Mouse (Mus musculus) layer of hippocampus, adult 9-11 months (tissue): Measurements from ENCODE around the gene Npepps.
A peak's percentile ranks its signal among the peaks of the same experiment; 100 is the strongest.
"Not testable (repeated sequence)": the region's sequence is repeated elsewhere in the genome, so short reads cannot be mapped to it uniquely, and the experiment has no call there.

Source experiments
- DNase-seq: peaks from one replicate; pipeline ENCODE4 v3.0.0; 2022

Npepps gene

GRCm38 (mm10) chr11:97232436-97232835 lies 48.0 kb downstream of the Npepps start:
- DNase-seq: no peak

- no peak for DNase-seq
Observed at GRCm38 (mm10) chr11:97229396-97229795, 51.0 kb downstream of the Npepps start.

GRCm38 (mm10) chr11:97228985-97229384 lies 51.5 kb downstream of the Npepps start:
- no peak for DNase-seq

GRCm38 (mm10) chr11:97226131-97226530 lies 54.3 kb downstream of the Npepps start:
- DNase-seq: no peak

DNA sequence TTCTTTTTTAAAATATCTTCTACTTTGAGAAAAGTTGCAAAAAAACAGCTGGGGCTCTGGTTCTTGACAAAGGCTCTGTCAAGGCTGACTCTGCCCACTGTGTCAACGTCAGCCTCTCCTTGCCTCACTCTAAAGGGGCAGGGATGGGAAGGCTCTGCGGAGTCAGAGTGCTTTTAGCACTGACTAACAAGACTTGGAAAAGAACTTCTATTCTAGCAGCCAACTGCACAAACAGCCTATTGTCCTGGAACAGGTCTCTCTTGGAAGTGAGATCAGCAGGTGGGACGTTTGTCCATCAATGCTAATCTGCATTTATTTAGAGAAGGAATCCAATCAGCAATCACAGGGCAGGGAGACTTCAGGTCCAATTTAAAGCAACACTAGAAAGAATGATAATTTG lies 57.0 kb downstream of the Npepps start:
- no peak for DNase-seq

DNA sequence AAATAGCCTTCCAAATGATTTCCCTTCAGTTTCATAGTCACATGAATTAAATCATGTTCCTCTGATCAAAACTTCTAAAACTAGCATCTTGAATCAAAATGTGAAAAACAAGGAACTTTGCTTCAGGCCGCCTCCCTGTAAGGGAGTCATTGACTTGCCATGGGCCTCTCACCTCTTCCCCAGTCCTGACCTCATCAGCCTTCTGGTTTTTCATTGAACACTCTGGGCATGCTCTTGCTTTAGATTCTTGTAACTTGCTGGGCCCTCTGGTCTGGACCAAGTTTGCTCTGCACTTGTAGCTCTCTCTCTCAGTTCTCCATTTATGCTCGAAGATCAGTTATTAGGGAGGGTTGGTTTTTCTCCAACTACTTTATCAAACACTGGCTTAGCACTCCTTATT lies 58.8 kb downstream of the Npepps start:
- no peak for DNase-seq

DNA sequence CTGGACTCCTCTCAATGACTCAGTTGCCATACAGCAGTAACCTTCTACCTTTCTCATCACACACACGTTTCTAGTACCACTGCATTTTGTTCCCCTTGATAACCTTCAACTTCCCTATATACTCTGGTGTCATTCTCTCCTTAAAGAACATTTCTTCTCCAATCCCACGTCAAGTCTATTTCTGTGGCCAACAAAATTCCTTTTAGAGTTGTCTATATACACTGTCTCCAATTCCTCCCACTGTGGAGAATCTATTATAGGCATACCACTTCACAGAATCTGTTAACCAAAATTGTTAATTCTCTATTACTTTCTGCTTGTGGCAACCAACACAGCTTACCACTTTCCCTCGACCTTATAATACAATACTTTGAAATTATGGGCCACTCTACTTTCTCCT lies 60.2 kb downstream of the Npepps start:
- DNase-seq: no peak

DNA sequence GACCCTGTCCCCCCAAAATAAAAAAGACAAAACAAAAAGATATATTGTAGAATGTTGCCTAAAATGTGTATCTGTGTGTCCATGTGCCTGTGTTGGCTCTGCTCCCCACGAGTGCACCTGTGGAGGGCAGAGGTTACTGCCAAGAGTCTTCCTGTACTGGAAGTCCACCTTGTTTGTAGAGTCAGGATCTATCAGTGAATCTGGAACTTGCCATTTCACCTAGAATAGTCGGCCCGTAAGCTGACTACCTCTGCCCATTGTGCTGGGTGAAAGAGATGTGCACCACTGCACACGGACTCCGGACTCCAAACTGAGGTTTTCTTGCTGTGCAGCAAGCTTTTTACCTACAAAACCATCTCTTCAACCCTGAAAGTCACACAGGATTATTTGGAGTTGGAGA lies 66.0 kb downstream of the Npepps start:
- DNase-seq: no peak

GRCm38 (mm10) chr11:97210728-97211400 lies 69.6 kb downstream of the Npepps start:
- DNase-seq: no peak

DNA sequence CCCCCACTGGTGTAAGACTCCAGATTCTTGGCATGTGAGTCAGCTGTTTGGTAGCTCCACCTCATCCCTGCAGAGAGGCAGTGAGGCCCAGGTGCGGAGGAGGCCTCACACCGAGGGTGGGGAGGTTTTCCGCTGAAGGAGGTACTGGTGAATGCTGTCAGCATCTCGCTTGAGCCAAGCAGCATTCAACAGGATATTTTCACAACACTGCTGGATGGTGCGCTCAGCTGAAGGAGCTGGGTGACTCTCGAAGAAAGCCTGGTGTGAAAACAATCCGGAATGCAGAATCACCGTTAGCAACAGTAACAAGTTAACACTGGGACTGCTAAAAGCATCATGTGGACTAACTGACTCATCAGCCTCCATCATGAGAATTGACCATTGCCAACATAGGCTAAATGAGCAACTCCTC lies 73.4 kb downstream of the Npepps start:
- peak; percentile 14 for DNase-seq

DNA sequence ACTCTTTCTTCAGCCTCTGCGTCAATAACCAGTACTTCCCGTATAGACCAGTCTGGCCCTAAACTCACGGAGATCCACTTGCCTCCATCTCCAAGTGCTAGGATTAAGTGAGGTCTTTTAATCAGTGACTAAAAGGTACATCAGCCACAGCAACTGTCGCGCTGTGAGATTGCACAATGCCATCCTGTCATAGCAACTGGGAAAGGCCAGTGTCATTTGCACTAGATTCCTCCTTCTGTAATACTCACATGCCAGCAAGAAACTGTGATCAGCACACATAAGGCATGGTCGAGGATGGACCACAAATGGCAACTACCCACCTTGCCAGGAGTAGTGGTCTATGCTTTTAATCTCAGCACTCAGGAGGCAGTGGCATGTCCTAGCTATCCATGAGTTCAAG lies 80.9 kb downstream of the Npepps start:
- DNase-seq: no peak

- no peak for DNase-seq
Observed at GRCm38 (mm10) chr11:97198601-97199000, 81.8 kb downstream of the Npepps start.

- DNase-seq: no peak
Observed at GRCm38 (mm10) chr11:97197021-97197420, 83.4 kb downstream of the Npepps start.

- DNase-seq: no peak
Observed at GRCm38 (mm10) chr11:97196541-97196940, 83.9 kb downstream of the Npepps start.

DNA sequence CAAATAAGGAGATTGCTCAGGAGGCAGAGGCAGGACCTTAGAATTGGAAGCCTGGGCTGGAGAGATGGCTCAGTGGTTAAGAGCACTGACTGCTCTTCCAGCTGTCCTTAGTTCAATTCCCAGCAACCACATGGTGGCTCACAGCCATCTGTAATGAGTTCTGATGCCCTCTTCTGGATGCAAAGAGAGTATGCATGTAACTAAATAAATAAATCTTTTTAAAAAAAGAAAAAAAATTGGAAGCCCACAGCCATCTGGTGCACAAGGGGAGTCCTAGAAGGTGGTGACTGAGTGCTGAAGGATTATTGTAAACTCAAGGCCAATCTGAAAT lies 87.9 kb downstream of the Npepps start:
- DNase-seq: no peak

- DNase-seq: no peak
Observed at GRCm38 (mm10) chr11:97191915-97192620, 88.4 kb downstream of the Npepps start.

GRCm38 (mm10) chr11:97190992-97191391 lies 89.4 kb downstream of the Npepps start:
- peak; percentile 34 for DNase-seq

DNA sequence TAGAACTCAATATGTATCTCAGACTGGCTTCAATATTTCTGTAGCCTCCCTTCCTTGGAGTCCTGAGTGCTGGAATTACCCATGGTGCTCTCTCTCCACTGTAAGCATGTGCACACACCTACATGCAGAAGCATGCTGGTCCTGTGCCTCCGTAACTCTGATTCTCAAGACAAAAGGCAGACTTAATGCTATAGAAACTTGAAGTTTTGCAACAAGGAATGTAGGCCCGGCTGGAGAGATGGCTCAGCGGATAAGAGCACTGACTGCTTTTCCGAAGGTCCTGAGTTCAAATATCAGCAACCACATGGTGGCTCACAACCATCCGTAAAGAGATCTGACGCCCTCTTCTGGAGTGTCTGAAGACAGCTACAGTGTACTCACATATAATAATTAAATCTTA lies 90.8 kb downstream of the Npepps start:
- not testable (repeated sequence) for DNase-seq

GRCm38 (mm10) chr11:97189231-97189630 lies 91.2 kb downstream of the Npepps start:
- DNase-seq: peak; percentile 20

DNA sequence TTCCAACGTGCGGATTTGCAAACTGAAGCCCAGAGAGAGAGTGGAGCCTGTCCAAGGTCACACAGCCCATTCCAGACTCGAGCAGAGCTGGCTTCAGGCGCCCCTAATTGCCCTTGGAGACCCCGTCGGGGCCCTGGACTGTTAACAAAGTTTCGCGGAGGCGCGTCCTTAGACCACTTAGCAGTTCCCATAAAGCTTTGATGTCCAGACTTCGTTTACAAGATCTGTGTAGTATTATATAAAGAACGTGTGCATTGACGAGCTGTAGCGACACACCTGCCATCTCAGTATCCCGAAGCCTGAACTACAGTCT lies 91.8 kb downstream of the Npepps start:
- DNase-seq: no peak

GRCm38 (mm10) chr11:97187764-97188642 lies 92.4 kb downstream of the Npepps start, which contains the start of gene Kpnb1:
Kpnb1 (minus strand) TSS chr11:97187881.
- peak; percentile 99 for DNase-seq

GRCm38 (mm10) chr11:97186947-97187763 lies 93.3 kb downstream of the Npepps start:
- peak; percentile 96 for DNase-seq
